Mouse (Mus musculus): ENCODE measurements around the gene Olfr1490. TPM values are rescaled to one million over a fixed set of nuclear protein-coding genes. Genes with fewer than 3 reads are reported as not detected.
"Not testable (repeated sequence)": the region's sequence is repeated elsewhere in the genome, so short reads cannot be mapped to it uniquely, and the experiment has no call there.

Gene Olfr1490
- not detected in 2 replicates for total RNA-seq (2015)
- not detected in 2 replicates for total RNA-seq (2017)

DNA sequence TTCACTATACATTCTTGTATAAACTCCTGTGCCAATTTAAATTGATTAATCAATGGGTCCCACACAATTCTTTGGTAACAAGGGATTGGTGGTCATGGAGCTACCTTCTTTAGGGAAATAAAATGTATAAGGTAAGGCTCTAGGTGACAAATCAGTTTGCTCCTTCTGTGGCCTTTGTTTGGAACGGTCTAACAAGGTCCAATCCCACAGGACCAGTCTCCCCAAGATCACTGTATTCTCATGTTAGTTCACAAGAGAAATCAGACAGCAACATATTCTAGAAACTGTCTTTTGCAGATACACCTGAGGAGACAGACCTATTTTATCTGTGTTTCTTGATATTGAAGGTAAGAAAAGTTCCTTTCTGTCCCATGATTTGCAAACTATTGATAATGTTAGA lies at the start of gene Olfr1490:
Gene Olfr1490, plus strand, starts transcription at position 301 of the 400 bp plus-strand sequence.
- ATAC-seq (ENCODE audit: poor library complexity, severe bottlenecking): no peak

DNA sequence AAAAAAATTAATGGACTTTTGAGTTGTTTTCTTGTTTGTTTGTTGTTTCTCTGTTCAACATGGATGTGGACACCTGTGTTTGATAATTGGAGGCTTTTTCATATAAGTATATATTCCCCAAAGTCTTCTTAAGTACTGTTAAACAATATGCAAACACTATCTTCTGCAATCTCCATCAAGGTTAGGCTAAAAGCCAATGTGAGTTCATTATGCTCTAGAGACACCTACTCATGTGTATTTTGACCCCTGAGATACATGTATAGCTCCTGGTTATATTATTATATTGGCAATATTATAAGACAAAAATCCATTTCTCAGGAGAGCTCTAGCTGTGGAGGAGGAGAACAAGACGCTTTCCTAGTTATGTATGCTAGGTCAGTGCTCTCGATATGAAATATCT lies 33.8 kb upstream of the Olfr1490 start, which contains the start of gene Olfr1487:
Gene Olfr1487, plus strand, starts transcription at position 301 of the 400 bp plus-strand sequence.
- ATAC-seq (ENCODE audit: poor library complexity, severe bottlenecking): not testable (repeated sequence)

DNA sequence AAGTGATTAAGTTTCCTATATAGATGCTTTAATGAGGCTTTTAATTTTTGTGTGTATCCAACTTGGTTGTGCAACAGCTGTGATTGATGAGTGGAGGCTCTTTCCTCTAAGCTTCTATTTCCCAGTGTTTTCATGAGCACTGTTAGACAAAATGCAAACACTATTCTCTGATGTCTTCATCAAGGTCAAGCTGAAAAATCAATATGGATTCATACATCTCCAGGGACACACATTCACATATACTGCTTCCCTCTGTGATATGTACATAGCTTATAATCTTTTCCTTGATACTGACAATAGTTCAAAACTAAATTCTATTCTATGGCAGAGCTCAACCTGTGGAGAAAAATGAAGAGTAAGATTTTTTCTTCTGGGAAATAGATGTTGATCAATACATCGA lies 19.6 kb upstream of the Olfr1490 start, which contains the start of gene Olfr1489:
Gene Olfr1489, plus strand, starts transcription at position 301 of the 400 bp plus-strand sequence.
- no peak for ATAC-seq (ENCODE audit: poor library complexity, severe bottlenecking)

DNA sequence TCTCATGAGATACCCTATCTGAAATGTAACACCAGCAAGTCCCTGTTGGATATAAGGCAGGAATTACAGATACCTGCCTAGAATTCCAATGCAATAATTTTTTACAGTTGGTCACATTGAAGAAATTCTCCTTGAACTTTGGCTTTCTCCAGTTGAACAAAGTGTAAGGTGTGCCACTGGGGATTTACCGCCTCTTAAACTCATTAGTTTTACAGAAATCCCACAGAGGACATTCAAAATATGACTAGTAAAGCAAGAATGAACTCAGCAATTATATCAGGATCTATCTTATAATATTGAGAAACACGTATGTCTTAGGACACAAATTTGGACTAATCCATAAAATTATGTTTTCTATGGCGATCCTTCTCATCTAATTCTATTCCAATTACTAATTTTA lies 46.1 kb downstream of the Olfr1490 start, which contains the start of gene Olfr1491:
Gene Olfr1491, plus strand, starts transcription at position 301 of the 400 bp plus-strand sequence.
- ATAC-seq (ENCODE audit: poor library complexity, severe bottlenecking): no peak

Other genes starting within 250 kb of the Olfr1490 start
- gene Olfr1469, start 243.2 kb upstream of the Olfr1490 start, total RNA-seq (2015): not detected in 2 replicates
- gene Olfr1469, start 243.2 kb upstream of the Olfr1490 start, total RNA-seq (2017): not detected in 2 replicates
- gene Olfr1471, start 207.7 kb upstream of the Olfr1490 start, total RNA-seq (2015): not detected in 2 replicates
- not detected in 2 replicates for gene Olfr1471, start 207.7 kb upstream of the Olfr1490 start, total RNA-seq (2017)
- not detected in 2 replicates for gene Olfr1472, start 195.0 kb upstream of the Olfr1490 start, total RNA-seq (2015)
- not detected in 2 replicates for gene Olfr1472, start 195.0 kb upstream of the Olfr1490 start, total RNA-seq (2017)
- gene Olfr1474, start 181.5 kb upstream of the Olfr1490 start, total RNA-seq (2015): not detected in 2 replicates
- gene Olfr1474, start 181.5 kb upstream of the Olfr1490 start, total RNA-seq (2017): not detected in 2 replicates
- gene Olfr1475, start 170.9 kb upstream of the Olfr1490 start, total RNA-seq (2015): not detected in 2 replicates
- not detected in 2 replicates for gene Olfr1475, start 170.9 kb upstream of the Olfr1490 start, total RNA-seq (2017)
- not detected in 2 replicates for gene Olfr1477, start 150.5 kb upstream of the Olfr1490 start, total RNA-seq (2015)
- not detected in 2 replicates for gene Olfr1477, start 150.5 kb upstream of the Olfr1490 start, total RNA-seq (2017)
- not detected in 2 replicates for gene Olfr1480, start 123.2 kb upstream of the Olfr1490 start, total RNA-seq (2015)
- gene Olfr1480, start 123.2 kb upstream of the Olfr1490 start, total RNA-seq (2017): not detected in 2 replicates
- not detected in 2 replicates for gene Olfr1484, start 67.6 kb upstream of the Olfr1490 start, total RNA-seq (2015)
- gene Olfr1484, start 67.6 kb upstream of the Olfr1490 start, total RNA-seq (2017): not detected in 2 replicates
- gene Olfr1487, start 33.7 kb upstream of the Olfr1490 start, total RNA-seq (2015): not detected in 2 replicates
- gene Olfr1487, start 33.7 kb upstream of the Olfr1490 start, total RNA-seq (2017): not detected in 2 replicates
- gene Olfr1489, start 19.5 kb upstream of the Olfr1490 start, total RNA-seq (2015): not detected in 2 replicates
- gene Olfr1489, start 19.5 kb upstream of the Olfr1490 start, total RNA-seq (2017): not detected in 2 replicates
- gene Olfr1491, start 46.2 kb downstream of the Olfr1490 start, total RNA-seq (2015): not detected in 2 replicates
- not detected in 2 replicates for gene Olfr1491, start 46.2 kb downstream of the Olfr1490 start, total RNA-seq (2017)
- gene Olfr1493-ps1, start 72.2 kb downstream of the Olfr1490 start, total RNA-seq (2015): not detected in 2 replicates
- gene Olfr1493-ps1, start 72.2 kb downstream of the Olfr1490 start, total RNA-seq (2017): not detected in 2 replicates
- not detected in 2 replicates for gene Olfr1494, start 88.6 kb downstream of the Olfr1490 start, total RNA-seq (2015)
- not detected in 2 replicates for gene Olfr1494, start 88.6 kb downstream of the Olfr1490 start, total RNA-seq (2017)
- gene Olfr1495, start 113.5 kb downstream of the Olfr1490 start, total RNA-seq (2015): not detected in 2 replicates
- gene Olfr1495, start 113.5 kb downstream of the Olfr1490 start, total RNA-seq (2017): not detected in 2 replicates
- not detected in 2 replicates for gene Olfr1496, start 126.8 kb downstream of the Olfr1490 start, total RNA-seq (2015)
- not detected in 2 replicates for gene Olfr1496, start 126.8 kb downstream of the Olfr1490 start, total RNA-seq (2017)
- gene Olfr1497, start 147.1 kb downstream of the Olfr1490 start, total RNA-seq (2015): not detected in 2 replicates
- gene Olfr1497, start 147.1 kb downstream of the Olfr1490 start, total RNA-seq (2017): not detected in 2 replicates
- not detected in 2 replicates for gene Olfr1499, start 168.4 kb downstream of the Olfr1490 start, total RNA-seq (2015)
- gene Olfr1499, start 168.4 kb downstream of the Olfr1490 start, total RNA-seq (2017): not detected in 2 replicates
- gene Olfr1500, start 179.4 kb downstream of the Olfr1490 start, total RNA-seq (2015): not detected in 2 replicates
- not detected in 2 replicates for gene Olfr1500, start 179.4 kb downstream of the Olfr1490 start, total RNA-seq (2017)
- gene Olfr1501, start 199.6 kb downstream of the Olfr1490 start, total RNA-seq (2015): not detected in 2 replicates
- gene Olfr1501, start 199.6 kb downstream of the Olfr1490 start, total RNA-seq (2017): not detected in 2 replicates
- gene Olfr1502, start 210.7 kb downstream of the Olfr1490 start, total RNA-seq (2015): not detected in 2 replicates
- not detected in 2 replicates for gene Olfr1502, start 210.7 kb downstream of the Olfr1490 start, total RNA-seq (2017)
- gene Olfr1504, start 246.8 kb downstream of the Olfr1490 start, total RNA-seq (2015): not detected in 2 replicates
- gene Olfr1504, start 246.8 kb downstream of the Olfr1490 start, total RNA-seq (2017): not detected in 2 replicates

All from megakaryocyte, adult 5-6 weeks (primary cell).